Mouse (Mus musculus) C3H10T1/2 (cell line): ENCODE results near the gene Pan3. TPM values are rescaled to one million over a fixed set of nuclear protein-coding genes. Genes with fewer than 3 reads are reported as not detected.

ENCODE experiments used
- polyA plus RNA-seq, 2 experiments: library from polyadenylated mRNA; unstranded; fragments of >200 nt; fragmentation: generic; extraction: Trizol; gene quantifications; one replicate each; pipeline ENCODE4 v1.2.1; 2012; ENCODE audit warnings: missing spikeins in 2 of 2

The Pan3 gene
- polyA plus RNA-seq, result 10 to 100 TPM in 1 of 2 experiments, 1 to 10 TPM in 1; 2.5 to 15.3 TPM

GRCm38 (mm10) chr5:147429535-147430305, at the start of gene Pan3:
Gene Pan3, plus strand, starts transcription at chr5:147430161.

DNA sequence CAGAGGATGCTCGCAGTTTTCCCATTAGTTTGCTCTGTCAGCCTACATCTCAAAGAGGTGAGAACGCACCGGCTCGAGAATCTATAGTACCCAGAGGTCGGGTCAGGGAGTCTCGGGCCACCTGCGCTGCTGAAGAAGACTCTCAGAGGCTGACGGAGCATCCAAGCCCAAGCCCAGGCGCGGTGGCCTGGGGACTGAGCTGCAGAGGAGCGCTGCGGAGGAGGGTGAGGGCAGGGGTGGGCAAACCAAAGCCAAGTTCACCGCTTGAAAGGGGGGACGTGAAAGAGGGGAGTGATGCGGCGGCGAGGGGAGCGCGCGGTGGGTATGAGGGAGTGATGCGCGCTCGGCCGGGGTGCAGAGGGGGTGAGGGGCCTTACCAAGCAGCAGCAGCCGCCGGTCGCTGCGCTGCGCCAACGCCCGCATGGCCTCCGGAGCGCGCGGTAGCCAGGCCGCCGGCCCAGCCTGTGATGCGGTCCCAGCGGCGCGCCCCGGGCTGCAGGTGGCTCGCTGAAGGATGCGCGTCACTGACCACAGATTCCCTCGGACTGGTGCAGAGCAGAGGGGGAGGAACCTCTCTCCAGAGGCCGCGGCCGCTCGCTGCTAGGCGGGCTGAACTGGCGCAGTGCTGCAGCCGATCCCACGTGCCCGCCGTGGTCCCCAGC, 30.0 kb upstream of the Pan3 start, which contains the start of gene Flt3:
Gene Flt3, minus strand, starts transcription at position 647 of the 662 bp plus-strand sequence.

Other genes starting within 250 kb of the Pan3 start
- not detected for gene Gsx1, start 241.5 kb upstream of the Pan3 start, polyA plus RNA-seq
- gene Pdx1, start 160.2 kb upstream of the Pan3 start, polyA plus RNA-seq, result not detected
- not detected for gene Cdx2, start 122.9 kb upstream of the Pan3 start, polyA plus RNA-seq
- not detected for gene Urad, start 107.7 kb upstream of the Pan3 start, polyA plus RNA-seq
- under 1 TPM; 0.01 TPM for gene Flt3, start 29.7 kb upstream of the Pan3 start, polyA plus RNA-seq